Mouse (Mus musculus) cerebellum, postnatal 10 days (tissue): ENCODE results near the gene Gm7951.
"Not testable (repeated sequence)": the region's sequence is repeated elsewhere in the genome, so short reads cannot be mapped to it uniquely, and the experiment has no call there.

ENCODE experiments used
- DNase-seq, 2 experiments: peaks; one replicate each; pipeline ENCODE4 v3.0.0; 2021; ENCODE audit warnings: mixed read lengths in 2 of 2

Gene Gm7951

DNA sequence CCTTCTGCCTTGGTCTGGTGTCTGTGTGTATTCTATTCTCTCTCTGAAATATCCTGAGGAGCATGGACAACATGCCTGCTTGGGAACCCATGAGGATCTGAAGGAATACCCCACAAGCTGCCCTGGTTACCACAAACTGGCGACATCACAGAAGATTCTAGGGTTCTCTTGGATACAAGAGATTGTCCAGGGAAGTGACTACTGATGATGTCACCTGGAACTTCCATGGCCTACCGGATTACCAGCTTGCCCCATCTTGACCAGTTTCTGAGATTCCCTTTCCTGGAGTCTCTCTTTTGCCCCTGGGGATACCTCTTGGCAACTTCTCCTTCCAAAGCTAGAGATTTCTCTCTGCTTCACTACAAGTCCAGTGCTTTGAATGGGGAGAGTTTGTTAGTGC is at the start of gene Gm7951:
TSS of gene Gm7951 (minus strand) at position 101 of the 400 bp plus-strand sequence.
- DNase-seq, result not testable (repeated sequence)

DNA sequence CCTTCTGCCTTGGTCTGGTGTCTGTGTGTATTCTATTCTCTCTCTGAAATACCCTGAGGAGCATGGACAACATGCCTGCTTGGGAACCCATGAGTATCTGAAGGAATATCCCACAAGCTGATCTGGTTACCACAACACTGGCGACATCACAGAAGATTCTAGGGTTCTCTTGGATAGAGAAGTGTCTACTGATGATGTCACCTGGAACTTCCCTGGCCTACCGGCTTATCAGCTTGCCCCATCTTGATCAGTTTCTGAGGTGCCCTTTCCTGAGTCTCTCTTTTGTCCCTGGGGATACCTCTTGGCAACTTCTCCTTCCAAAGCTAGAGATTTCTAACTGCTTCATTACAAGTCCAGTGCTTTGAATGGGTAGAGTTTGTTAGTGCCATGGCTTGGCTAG is 45.4 kb upstream of the Gm7951 start, which contains the start of gene Gm17027:
TSS of gene Gm17027 (minus strand) at position 101 of the 400 bp plus-strand sequence.
- DNase-seq, result not testable (repeated sequence)

DNA sequence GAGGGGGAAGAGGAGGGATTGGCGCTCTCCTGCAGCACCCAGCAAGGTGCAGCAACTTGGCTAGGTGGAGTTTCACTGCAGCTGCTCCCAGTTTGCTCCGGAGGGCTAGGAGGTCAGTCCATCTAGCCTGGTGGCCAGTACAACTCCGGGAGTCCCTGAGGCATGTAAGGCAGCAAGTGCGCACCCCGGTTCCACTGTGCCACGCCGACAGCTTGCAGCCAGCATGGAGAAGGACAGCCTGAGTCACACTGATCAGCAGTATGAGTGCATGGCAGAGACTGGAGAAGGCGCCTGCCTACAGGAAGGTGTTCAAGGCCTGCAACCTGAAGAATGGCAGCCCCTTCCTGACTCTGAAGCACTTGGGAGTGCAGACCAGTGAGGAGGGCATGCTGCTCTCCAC is 17.4 kb upstream of the Gm7951 start:
- DNase-seq, result peak in 1 of 2 experiments; percentile 2

DNA sequence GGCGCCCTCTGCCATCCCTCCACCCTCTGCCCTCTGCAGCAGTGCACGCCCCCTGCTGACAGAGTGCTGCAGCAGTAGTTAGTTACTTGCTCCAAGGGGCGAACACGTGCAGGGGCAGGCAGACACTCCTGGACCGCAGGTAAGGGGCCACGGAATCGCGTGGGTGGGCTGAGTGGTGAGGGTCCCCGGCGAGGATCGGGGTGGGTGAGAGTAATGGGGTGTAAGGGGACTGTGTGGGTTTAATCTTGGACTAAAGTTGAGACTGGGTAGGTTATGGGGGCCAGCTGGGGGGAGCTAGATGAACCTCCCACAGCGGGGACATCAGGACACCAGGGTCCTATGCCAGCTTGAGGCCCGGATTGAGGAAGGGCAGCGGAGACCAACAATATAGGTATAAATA is 16.6 kb upstream of the Gm7951 start:
- peak in 1 of 2 experiments; percentile 0 for DNase-seq
